Mouse (Mus musculus) spleen, postnatal 4 days (tissue): ENCODE measurements at regions not wholly inside any gene's neighbourhood (a gene's known extent, or its start where the extent isn't known, plus 50 kb on each side); places are given as distances from the start of the nearest gene placed in this dataset.

Source experiments
- DNase-seq, 2 experiments: peaks; one replicate each; pipeline ENCODE4 v3.0.0; 2022; ENCODE audit warnings: low spot score in 2 of 2

DNA sequence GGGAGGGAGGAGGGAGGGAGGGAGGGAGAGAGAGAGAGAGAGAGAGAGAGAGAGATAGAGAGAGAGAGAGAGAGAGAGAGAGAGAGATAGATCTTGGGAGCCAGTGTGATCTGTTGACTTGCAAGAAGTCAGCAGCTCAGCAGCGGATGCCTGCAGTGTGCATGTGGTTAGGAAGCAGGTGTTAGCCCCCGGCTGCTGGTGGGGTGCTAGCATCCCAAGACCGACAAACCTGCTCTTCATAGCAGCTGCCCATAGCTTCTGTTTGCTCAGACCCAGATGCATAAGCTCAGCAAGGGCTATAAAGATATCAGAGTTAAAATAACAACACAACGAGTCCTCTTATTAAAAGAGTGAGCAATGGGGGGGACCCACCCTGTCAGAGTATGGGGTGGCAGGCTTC, 88.7 kb upstream of the Hdac4 start:
- DNase-seq: no peak

DNA sequence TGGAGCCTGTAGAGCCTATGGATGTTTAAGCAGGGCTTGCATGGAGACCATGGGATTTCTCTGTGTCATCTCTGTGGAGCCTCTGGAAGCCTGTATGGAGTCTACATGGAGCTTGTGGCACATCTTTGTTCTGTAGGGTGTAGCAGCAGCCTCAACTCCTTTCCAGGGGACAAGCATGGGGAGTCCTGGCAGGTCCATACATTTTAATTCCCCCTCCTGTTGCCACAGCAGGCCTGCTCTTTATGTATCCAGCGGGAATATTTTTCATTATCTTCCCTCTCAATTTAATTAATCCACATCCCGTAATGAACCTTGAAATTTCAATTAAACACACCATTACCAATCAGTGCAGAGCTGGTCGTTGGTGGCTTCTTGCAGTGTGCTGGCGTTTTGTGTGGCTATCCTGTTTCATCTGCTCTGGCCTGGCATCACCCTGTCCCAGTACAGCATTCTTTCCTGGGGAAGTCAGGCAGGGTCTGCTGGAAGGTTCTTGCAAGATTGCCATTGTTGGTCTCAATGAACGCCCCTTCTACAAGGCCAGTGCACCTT, 81.8 kb upstream of the Hdac4 start:
- DNase-seq: no peak

DNA sequence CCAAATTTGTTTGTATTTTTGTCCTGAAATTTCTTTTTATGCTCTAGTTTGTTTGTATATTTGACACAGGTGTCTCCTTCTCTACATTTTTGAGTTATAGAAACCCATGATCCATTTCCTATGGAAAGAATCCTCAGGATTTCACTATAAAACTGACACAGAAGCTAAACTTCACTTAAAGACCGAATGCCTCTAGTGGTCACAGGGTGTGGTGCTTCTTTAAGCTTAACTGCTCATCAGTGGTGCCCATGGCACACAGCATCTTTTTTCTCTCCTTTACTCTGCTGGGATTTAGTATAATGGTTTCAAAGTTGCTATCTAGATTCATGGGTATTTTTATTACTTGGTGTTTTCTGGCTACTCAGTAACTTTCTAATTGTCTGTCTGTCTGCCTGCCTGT, 79.9 kb upstream of the Hdac4 start:
- DNase-seq: no peak

- no peak for DNase-seq
These were observed 78.3 kb upstream of the Hdac4 start for GRCm38 (mm10) chr1:92273760-92274159.

- no peak for DNase-seq
These were observed 76.3 kb upstream of the Hdac4 start for GRCm38 (mm10) chr1:92271676-92272291.

DNA sequence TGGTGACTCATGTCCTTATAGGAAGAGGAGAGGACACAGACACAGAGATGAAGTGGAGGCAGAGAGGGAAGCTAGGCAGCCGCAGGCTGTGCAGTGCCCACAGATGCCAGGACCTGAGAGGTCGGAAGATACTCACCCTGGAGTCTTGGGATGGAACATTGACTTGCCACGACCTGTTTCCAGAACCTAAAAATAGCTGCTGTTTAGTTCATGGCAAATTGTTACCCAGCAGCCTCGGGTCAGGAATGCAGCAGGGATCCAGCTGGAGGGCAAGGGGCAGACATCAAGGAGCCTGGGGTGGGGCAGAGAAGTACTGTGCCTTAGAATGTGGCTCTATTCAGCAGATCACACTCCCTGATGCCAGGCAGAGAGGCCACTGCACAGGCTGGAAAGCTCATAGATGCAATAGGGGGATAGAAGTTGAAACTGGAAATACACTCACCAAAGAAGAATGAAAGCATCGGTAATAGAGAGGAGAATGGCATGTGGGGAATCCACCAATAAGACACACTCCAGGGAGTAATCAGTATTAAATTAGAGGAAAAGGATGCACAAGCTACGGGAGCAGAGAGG, 75.1 kb upstream of the Hdac4 start:
- no peak for DNase-seq

DNA sequence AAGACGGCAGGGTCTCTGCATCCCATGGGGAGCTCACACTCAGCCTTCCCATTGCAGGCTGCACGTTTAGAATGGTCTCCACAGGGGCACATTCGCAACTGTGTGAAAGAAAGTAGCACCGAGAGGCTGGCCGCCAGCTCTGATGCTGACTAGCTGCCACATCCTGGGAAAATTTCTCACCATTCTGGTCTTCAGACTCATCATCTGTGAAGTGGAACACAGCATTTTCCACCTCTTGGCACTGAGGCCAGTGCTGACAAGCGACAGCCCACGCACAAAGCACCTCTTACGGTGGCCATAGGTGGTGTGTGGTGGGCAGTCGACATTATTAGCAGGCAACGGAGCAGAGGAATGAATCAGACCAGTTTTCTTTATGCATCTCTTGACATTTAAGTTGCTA, 74.0 kb upstream of the Hdac4 start:
- no peak for DNase-seq

- DNase-seq: no peak
These were observed 69.4 kb upstream of the Hdac4 start for GRCm38 (mm10) chr1:92264941-92265340.

DNA sequence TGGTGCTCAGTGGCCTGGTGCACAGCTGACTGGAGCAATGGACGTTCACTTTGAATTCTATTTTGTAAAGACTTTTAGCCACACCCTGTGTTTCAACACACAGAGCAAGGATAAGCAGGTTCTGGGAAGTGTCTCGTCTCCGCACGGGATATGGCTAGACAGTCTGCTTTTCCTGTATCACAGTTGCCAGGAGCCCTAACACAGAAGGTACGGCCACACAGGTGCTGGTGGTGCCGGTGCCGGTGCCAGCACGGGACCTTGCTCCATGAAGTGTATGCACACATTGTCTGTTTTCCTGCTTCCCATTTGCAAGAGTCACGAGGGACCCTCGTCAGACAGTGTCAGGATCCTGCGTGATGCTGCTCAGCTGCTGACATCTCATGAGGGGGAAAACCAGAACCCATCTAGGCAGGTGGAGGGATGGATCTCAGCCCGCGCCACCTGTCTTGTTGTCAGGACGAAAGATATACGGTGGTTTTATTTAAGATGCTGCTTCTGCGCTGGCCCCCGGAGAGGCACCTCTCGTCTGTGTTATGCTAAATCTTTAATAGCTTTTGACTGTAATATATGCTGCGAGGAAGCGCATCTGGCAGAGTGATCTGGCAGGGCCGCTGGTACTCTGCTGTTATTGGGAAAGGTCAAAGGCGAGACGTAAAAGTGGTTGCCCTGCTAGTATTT, 64.4 kb upstream of the Hdac4 start:
- DNase-seq: no peak

- DNase-seq: no peak
These were observed 62.5 kb upstream of the Hdac4 start for GRCm38 (mm10) chr1:92258026-92258425.

- DNase-seq: no peak
These were observed 57.6 kb upstream of the Hdac4 start for GRCm38 (mm10) chr1:92253086-92253485.

GRCm38 (mm10) chr1:92250594-92251463, 55.3 kb upstream of the Hdac4 start:
- DNase-seq: no peak
